Mouse (Mus musculus): Measurements from ENCODE around the gene Zswim1. TPM values are rescaled to one million over a fixed set of nuclear protein-coding genes. Genes with fewer than 3 reads are reported as not detected.

Zswim1 gene
- polyA plus RNA-seq (2014; fragmentation: Illumina TruSeq; extraction: RNeasy Lipid Tissue Mini Kit (QIAGEN cat#74804); ENCODE audit: low read depth, low replicate concordance): 6.0 TPM

GRCm38 (mm10) chr2:164822636-164823165 is at the start of gene Zswim1:
TSS of gene Zswim1 (plus strand) at chr2:164822686.

GRCm38 (mm10) chr2:164779481-164780086 is 42.9 kb upstream of the Zswim1 start, which contains the start of gene Tnnc2:
TSS of gene Tnnc2 (minus strand) at chr2:164779967.

GRCm38 (mm10) chr2:164785481-164786387 is 36.8 kb upstream of the Zswim1 start, which contains the start of gene Snx21:
TSS of gene Snx21 (plus strand) at chr2:164785823.

GRCm38 (mm10) chr2:164804533-164805331 is 17.8 kb upstream of the Zswim1 start, which contains the start of the genes Acot8 and Zswim3:
TSS of gene Acot8 (minus strand) at chr2:164804882.
TSS of gene Zswim3 (plus strand) at chr2:164805098.

GRCm38 (mm10) chr2:164828437-164828836 is 6.0 kb downstream of the Zswim1 start, which contains the start of gene Spata25:
TSS of gene Spata25 (minus strand) at chr2:164828537.

GRCm38 (mm10) chr2:164832748-164833301 is 10.3 kb downstream of the Zswim1 start, which contains the start of gene Ctsa:
TSS of gene Ctsa (plus strand) at chr2:164832873.

GRCm38 (mm10) chr2:164833314-164833959 is 11.0 kb downstream of the Zswim1 start, which contains the start of gene Neurl2:
TSS of gene Neurl2 (minus strand) at chr2:164833456.

GRCm38 (mm10) chr2:164857101-164857821 is 34.8 kb downstream of the Zswim1 start, which contains the start of gene Pltp:
TSS of gene Pltp (minus strand) at chr2:164857711.

Other genes with a start within 250 kb of the Zswim1 start
- not detected for gene Spint3, start 249.2 kb upstream of the Zswim1 start, polyA plus RNA-seq (2014; fragmentation: Illumina TruSeq; extraction: RNeasy Lipid Tissue Mini Kit (QIAGEN cat#74804); ENCODE audit: low read depth, low replicate concordance)
- 17.8 TPM for gene Wfdc6a, start 237.2 kb upstream of the Zswim1 start, polyA plus RNA-seq (2014; fragmentation: Illumina TruSeq; extraction: RNeasy Lipid Tissue Mini Kit (QIAGEN cat#74804); ENCODE audit: low read depth, low replicate concordance)
- gene Eppin, start 229.1 kb upstream of the Zswim1 start, polyA plus RNA-seq (2014; fragmentation: Illumina TruSeq; extraction: RNeasy Lipid Tissue Mini Kit (QIAGEN cat#74804); ENCODE audit: low read depth, low replicate concordance): 83.7 TPM
- gene Wfdc6b, start 209.2 kb upstream of the Zswim1 start, polyA plus RNA-seq (2014; fragmentation: Illumina TruSeq; extraction: RNeasy Lipid Tissue Mini Kit (QIAGEN cat#74804); ENCODE audit: low read depth, low replicate concordance): 2.2 TPM
- 1.6 TPM for gene Wfdc8, start 209.1 kb upstream of the Zswim1 start, polyA plus RNA-seq (2014; fragmentation: Illumina TruSeq; extraction: RNeasy Lipid Tissue Mini Kit (QIAGEN cat#74804); ENCODE audit: low read depth, low replicate concordance)
- 2.0 TPM for gene Wfdc16, start 183.9 kb upstream of the Zswim1 start, polyA plus RNA-seq (2014; fragmentation: Illumina TruSeq; extraction: RNeasy Lipid Tissue Mini Kit (QIAGEN cat#74804); ENCODE audit: low read depth, low replicate concordance)
- gene Wfdc10, start 166.6 kb upstream of the Zswim1 start, polyA plus RNA-seq (2014; fragmentation: Illumina TruSeq; extraction: RNeasy Lipid Tissue Mini Kit (QIAGEN cat#74804); ENCODE audit: low read depth, low replicate concordance): 15.1 TPM
- not detected for gene Wfdc9, start 166.1 kb upstream of the Zswim1 start, polyA plus RNA-seq (2014; fragmentation: Illumina TruSeq; extraction: RNeasy Lipid Tissue Mini Kit (QIAGEN cat#74804); ENCODE audit: low read depth, low replicate concordance)
- not detected for gene Wfdc11, start 148.6 kb upstream of the Zswim1 start, polyA plus RNA-seq (2014; fragmentation: Illumina TruSeq; extraction: RNeasy Lipid Tissue Mini Kit (QIAGEN cat#74804); ENCODE audit: low read depth, low replicate concordance)
- gene Wfdc13, start 137.6 kb upstream of the Zswim1 start, polyA plus RNA-seq (2014; fragmentation: Illumina TruSeq; extraction: RNeasy Lipid Tissue Mini Kit (QIAGEN cat#74804); ENCODE audit: low read depth, low replicate concordance): 2.2 TPM
- not detected for gene Spint4, start 124.2 kb upstream of the Zswim1 start, polyA plus RNA-seq (2014; fragmentation: Illumina TruSeq; extraction: RNeasy Lipid Tissue Mini Kit (QIAGEN cat#74804); ENCODE audit: low read depth, low replicate concordance)
- gene Spint5, start 107.4 kb upstream of the Zswim1 start, polyA plus RNA-seq (2014; fragmentation: Illumina TruSeq; extraction: RNeasy Lipid Tissue Mini Kit (QIAGEN cat#74804); ENCODE audit: low read depth, low replicate concordance): 8.1 TPM
- gene Wfdc3, start 76.8 kb upstream of the Zswim1 start, polyA plus RNA-seq (2014; fragmentation: Illumina TruSeq; extraction: RNeasy Lipid Tissue Mini Kit (QIAGEN cat#74804); ENCODE audit: low read depth, low replicate concordance): 11.3 TPM
- gene Dnttip1, start 76.7 kb upstream of the Zswim1 start, polyA plus RNA-seq (2014; fragmentation: Illumina TruSeq; extraction: RNeasy Lipid Tissue Mini Kit (QIAGEN cat#74804); ENCODE audit: low read depth, low replicate concordance): 5.0 TPM
- gene Ube2c, start 52.8 kb upstream of the Zswim1 start, polyA plus RNA-seq (2014; fragmentation: Illumina TruSeq; extraction: RNeasy Lipid Tissue Mini Kit (QIAGEN cat#74804); ENCODE audit: low read depth, low replicate concordance): 11.9 TPM
- not detected for gene Tnnc2, start 42.7 kb upstream of the Zswim1 start, polyA plus RNA-seq (2014; fragmentation: Illumina TruSeq; extraction: RNeasy Lipid Tissue Mini Kit (QIAGEN cat#74804); ENCODE audit: low read depth, low replicate concordance)
- 1.4 TPM for gene Snx21, start 36.9 kb upstream of the Zswim1 start, polyA plus RNA-seq (2014; fragmentation: Illumina TruSeq; extraction: RNeasy Lipid Tissue Mini Kit (QIAGEN cat#74804); ENCODE audit: low read depth, low replicate concordance)
- 1.3 TPM for gene Acot8, start 17.8 kb upstream of the Zswim1 start, polyA plus RNA-seq (2014; fragmentation: Illumina TruSeq; extraction: RNeasy Lipid Tissue Mini Kit (QIAGEN cat#74804); ENCODE audit: low read depth, low replicate concordance)
- gene Zswim3, start 17.6 kb upstream of the Zswim1 start, polyA plus RNA-seq (2014; fragmentation: Illumina TruSeq; extraction: RNeasy Lipid Tissue Mini Kit (QIAGEN cat#74804); ENCODE audit: low read depth, low replicate concordance): 14.7 TPM
- 15.7 TPM for gene Spata25, start 5.9 kb downstream of the Zswim1 start, polyA plus RNA-seq (2014; fragmentation: Illumina TruSeq; extraction: RNeasy Lipid Tissue Mini Kit (QIAGEN cat#74804); ENCODE audit: low read depth, low replicate concordance)
- gene Ctsa, start 10.2 kb downstream of the Zswim1 start, polyA plus RNA-seq (2014; fragmentation: Illumina TruSeq; extraction: RNeasy Lipid Tissue Mini Kit (QIAGEN cat#74804); ENCODE audit: low read depth, low replicate concordance): 5.4 TPM
- not detected for gene Neurl2, start 10.8 kb downstream of the Zswim1 start, polyA plus RNA-seq (2014; fragmentation: Illumina TruSeq; extraction: RNeasy Lipid Tissue Mini Kit (QIAGEN cat#74804); ENCODE audit: low read depth, low replicate concordance)
- 1.1 TPM for gene Pltp, start 35.0 kb downstream of the Zswim1 start, polyA plus RNA-seq (2014; fragmentation: Illumina TruSeq; extraction: RNeasy Lipid Tissue Mini Kit (QIAGEN cat#74804); ENCODE audit: low read depth, low replicate concordance)
- gene Pcif1, start 56.6 kb downstream of the Zswim1 start, polyA plus RNA-seq (2014; fragmentation: Illumina TruSeq; extraction: RNeasy Lipid Tissue Mini Kit (QIAGEN cat#74804); ENCODE audit: low read depth, low replicate concordance): 2.8 TPM
- gene Zfp335, start 89.1 kb downstream of the Zswim1 start, polyA plus RNA-seq (2014; fragmentation: Illumina TruSeq; extraction: RNeasy Lipid Tissue Mini Kit (QIAGEN cat#74804); ENCODE audit: low read depth, low replicate concordance): 0.22 TPM
- gene Mmp9, start 118.1 kb downstream of the Zswim1 start, polyA plus RNA-seq (2014; fragmentation: Illumina TruSeq; extraction: RNeasy Lipid Tissue Mini Kit (QIAGEN cat#74804); ENCODE audit: low read depth, low replicate concordance): not detected
- 8.0 TPM for gene Slc12a5, start 138.1 kb downstream of the Zswim1 start, polyA plus RNA-seq (2014; fragmentation: Illumina TruSeq; extraction: RNeasy Lipid Tissue Mini Kit (QIAGEN cat#74804); ENCODE audit: low read depth, low replicate concordance)
- 22.8 TPM for gene Ncoa5, start 212.2 kb downstream of the Zswim1 start, polyA plus RNA-seq (2014; fragmentation: Illumina TruSeq; extraction: RNeasy Lipid Tissue Mini Kit (QIAGEN cat#74804); ENCODE audit: low read depth, low replicate concordance)
- gene Cd40, start 232.9 kb downstream of the Zswim1 start, polyA plus RNA-seq (2014; fragmentation: Illumina TruSeq; extraction: RNeasy Lipid Tissue Mini Kit (QIAGEN cat#74804); ENCODE audit: low read depth, low replicate concordance): not detected